Mouse (Mus musculus) limb, embryonic 14.5 days (tissue): ENCODE data around the gene Herc6. TPM values are rescaled to one million over a fixed set of nuclear protein-coding genes. Genes with fewer than 3 reads are reported as not detected.
A peak's percentile ranks its signal among the peaks of the same experiment; 100 is the strongest.

Experiments used
- ATAC-seq: fragments of 200-750 bp; cut with Nextera tagmentation; 2 replicates; pipeline ENCODE4 v1.8.0; 2017; ENCODE audit warnings: low read depth, moderate number of reproducible peaks, moderate TSS enrichment; ENCODE audit not compliant: low FRiP score
- DNase-seq: peaks from one replicate; pipeline ENCODE4 v3.0.0-alpha.2; 2015; ENCODE audit warnings: low spot score
- H3K27ac ChIP-seq: fragments of 300-500 bp; sonication (generic); replicated peaks from 2 replicates; pipeline ENCODE4 v1.5.1; 2014; ENCODE audit warnings: low read depth, mild to moderate bottlenecking, low read length, moderate library complexity, mixed read lengths
- H3K27me3 ChIP-seq: fragments of 300-500 bp; sonication (generic); 2 replicates; pipeline ENCODE4 v1.6.1; 2014; ENCODE audit warnings: low read length, mixed read lengths; ENCODE audit not compliant: control insufficient read depth, insufficient read depth
- H3K36me3 ChIP-seq: fragments of 300-500 bp; sonication (generic); 2 replicates; pipeline ENCODE4 v1.6.1; 2014; ENCODE audit warnings: mild to moderate bottlenecking, low read length, moderate library complexity, mixed read lengths; ENCODE audit not compliant: control insufficient read depth, insufficient read depth
- H3K4me1 ChIP-seq: fragments of 300-500 bp; sonication (generic); 2 replicates; pipeline ENCODE4 v1.6.1; 2014; ENCODE audit warnings: antibody characterized with exemption, low read length, mixed read lengths; ENCODE audit not compliant: control insufficient read depth, insufficient read depth
- H3K4me2 ChIP-seq: fragments of 300-500 bp; sonication (generic); replicated peaks from 2 replicates; pipeline ENCODE4 v1.6.1; 2014; ENCODE audit warnings: low read depth, mild to moderate bottlenecking, low read length, moderate library complexity; ENCODE audit not compliant: severe bottlenecking
- H3K4me3 ChIP-seq: fragments of 300-500 bp; sonication (generic); replicated peaks from 2 replicates; pipeline ENCODE4 v1.5.1; 2014; ENCODE audit warnings: low read length
- H3K9ac ChIP-seq: fragments of 300-500 bp; sonication (generic); 2 replicates; pipeline ENCODE4 v1.6.1; 2014; ENCODE audit warnings: mild to moderate bottlenecking, low read depth, low read length, moderate library complexity; ENCODE audit not compliant: severe bottlenecking
- H3K9me3 ChIP-seq: fragments of 300-500 bp; sonication (generic); 2 replicates; pipeline ENCODE4 v1.6.1; 2016; ENCODE audit warnings: low read length; ENCODE audit not compliant: control insufficient read depth
- POLR2A ChIP-seq: fragments of 200-500 bp; IDR thresholded peaks from 2 replicates; pipeline ENCODE4 v1.8.0; 2012; ENCODE audit warnings: inconsistent platforms, mild to moderate bottlenecking, moderate library complexity, borderline replicate concordance; ENCODE audit not compliant: insufficient read depth, insufficient read length; ENCODE audit errors: extremely low read depth
- WGBS: fragments of 180-500 bp; shearing (Covaris S2); extraction: QIAGEN DNeasy Blood & Tissue Kit; methylation state at CpG from one replicate; pipeline ENCODE4 v1.1.7; 2014; 5-methylcytosine and 5-hydroxymethylcytosine counted together
- polyA plus RNA-seq, 2 experiments: library from polyadenylated mRNA; depleted of rRNA in 1 of 2; stranded (reverse) in 1 of 2; unstranded in 1 of 2; fragments of >200 nt; fragmentation: Nextera tagmentation in 1 of 2; extraction: Ambion mirVana in 1 of 2; gene quantifications; 2 replicates each; pipeline versions ENCODE4 v1.2.1 to v1.2.3; 2012 to 2014

The Herc6 gene
- polyA plus RNA-seq (2012; rRNA removed) (1.7 and 3.4 TPM in 2 replicates), polyA plus RNA-seq (2014; fragmentation: Nextera tagmentation; extraction: Ambion mirVana) (1.4 and 2.2 TPM in 2 replicates)

DNA sequence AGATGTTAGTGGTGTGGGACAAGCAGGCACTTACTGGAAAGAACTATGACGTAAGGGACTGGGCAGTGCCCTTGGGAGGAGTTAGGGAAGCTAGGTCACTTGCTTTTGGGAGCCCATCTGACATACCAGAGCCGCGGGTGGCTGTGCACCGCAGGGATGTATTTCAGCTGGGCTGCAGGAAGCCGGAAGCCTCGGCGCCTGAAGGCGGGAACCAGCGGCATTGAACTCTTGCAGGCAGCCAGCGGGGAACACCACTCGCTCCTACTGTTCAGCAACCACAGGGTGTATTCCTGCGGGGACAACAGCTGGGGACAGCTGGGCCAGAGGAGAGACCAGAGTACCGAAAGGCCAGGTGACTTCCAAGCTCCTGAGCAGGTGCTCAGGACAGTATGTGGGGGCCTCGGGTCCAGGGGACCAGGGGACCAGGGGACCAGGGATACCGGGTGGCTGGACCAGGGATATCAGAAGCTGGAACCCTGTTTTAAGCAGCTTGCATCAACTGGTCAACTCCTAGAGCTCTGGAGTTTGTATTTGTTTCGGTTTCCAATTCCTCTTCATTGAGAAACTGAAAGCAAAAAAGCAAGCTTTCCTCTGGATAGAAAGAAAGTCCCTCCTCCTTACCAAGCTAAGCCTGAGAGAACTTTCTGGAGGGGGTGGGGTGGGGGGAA lies at the start of gene Herc6:
Gene Herc6 (plus strand): TSS at position 120 of the 668 bp plus-strand sequence.
- Histone ChIP-seq H3K4me3 (peak within 1 kb of the TSS; percentile 52), H3K4me1 (0 out of 2 replicates have a peak, but pooled peaks cover 2% of the 10 kb centered on the region), H3K27ac (peak within 1 kb of the TSS; percentile 65; the same call in 1 of the 2 replicates), H3K4me2 (peak within 1 kb of the TSS; percentile 80), H3K36me3 (no peaks in the 10 kb centered on the region), H3K9me3 (no peaks in the 10 kb centered on the region), H3K27me3 (no peaks in the 10 kb centered on the region), H3K9ac (peak within 1 kb of the TSS; percentile 69)
- no peak for TF ChIP-seq POLR2A
- 1% methylated on average over 16 of the region's 16 CpGs for WGBS
- ATAC-seq (no peak; the same call in 1 of the 2 replicates), DNase-seq (peak; percentile 61)

DNA sequence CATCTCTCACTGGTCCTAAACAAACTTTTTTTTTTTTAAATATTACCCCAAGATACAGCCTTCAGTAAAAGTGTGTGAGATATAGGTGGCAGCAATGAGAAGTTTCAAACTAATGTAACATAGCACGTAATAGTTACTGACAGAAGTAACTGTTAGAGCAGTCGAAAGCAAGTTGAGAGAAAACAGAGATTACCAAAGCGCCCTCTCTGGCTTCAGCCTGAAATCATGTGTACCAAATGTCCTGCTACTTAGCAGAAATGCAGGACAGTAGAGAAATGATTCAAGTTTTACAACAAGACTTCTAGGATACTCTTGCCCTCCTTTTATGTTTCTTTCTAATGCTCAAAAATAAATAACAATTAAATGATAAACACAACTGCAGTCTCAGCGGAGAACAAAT lies 49.8 kb upstream of the Herc6 start:
- Histone ChIP-seq H3K4me3 (no peak overlapping the region), H3K27me3 (no peaks in the 10 kb centered on the region), H3K27ac (no peak overlapping the region), H3K9me3 (no peaks in the 10 kb centered on the region), H3K9ac (no peak overlapping the region), H3K36me3 (no peaks in the 10 kb centered on the region), H3K4me2 (no peak overlapping the region), H3K4me1 (0 out of 2 replicates have a peak, but pooled peaks cover 10% of the 10 kb centered on the region)
- 72% methylated on average over 4 of the region's 4 CpGs for WGBS
- no peak for DNase-seq
- no peak for ATAC-seq
- TF ChIP-seq POLR2A, result no peak

DNA sequence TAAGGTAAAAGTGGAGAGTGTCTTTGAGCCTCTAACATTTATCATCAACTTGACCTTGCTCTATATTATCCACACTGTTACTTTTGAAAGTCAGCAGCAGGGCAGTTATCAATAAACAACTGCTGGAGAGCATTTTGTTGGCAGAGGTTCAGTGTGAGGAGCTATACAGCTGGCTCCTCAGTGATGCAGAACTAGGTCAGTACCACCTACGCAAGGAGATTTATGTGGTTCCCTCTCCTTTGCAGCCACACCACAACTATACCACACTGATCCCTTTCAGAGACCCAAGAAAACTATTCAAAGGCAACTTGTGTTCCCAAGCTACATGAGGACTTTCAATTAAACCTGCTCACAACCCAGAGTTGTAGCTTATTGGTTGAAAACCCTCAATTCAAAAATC lies 49.4 kb upstream of the Herc6 start:
- H3K4me3 ChIP-seq, result no peak overlapping the region
- no peak overlapping the region for H3K9ac ChIP-seq
- no peak overlapping the region for H3K27ac ChIP-seq
- H3K36me3 ChIP-seq, result no peaks in the 10 kb centered on the region
- H3K9me3 ChIP-seq, result no peaks in the 10 kb centered on the region
- 0 out of 2 replicates have a peak, but pooled peaks cover 10% of the 10 kb centered on the region for H3K4me1 ChIP-seq
- 85% methylated on average over 1 of the region's 1 CpGs for WGBS
- H3K27me3 ChIP-seq, result no peaks in the 10 kb centered on the region
- DNase-seq (no peak), ATAC-seq (no peak)
- no peak overlapping the region for H3K4me2 ChIP-seq
- TF ChIP-seq POLR2A, result no peak

DNA sequence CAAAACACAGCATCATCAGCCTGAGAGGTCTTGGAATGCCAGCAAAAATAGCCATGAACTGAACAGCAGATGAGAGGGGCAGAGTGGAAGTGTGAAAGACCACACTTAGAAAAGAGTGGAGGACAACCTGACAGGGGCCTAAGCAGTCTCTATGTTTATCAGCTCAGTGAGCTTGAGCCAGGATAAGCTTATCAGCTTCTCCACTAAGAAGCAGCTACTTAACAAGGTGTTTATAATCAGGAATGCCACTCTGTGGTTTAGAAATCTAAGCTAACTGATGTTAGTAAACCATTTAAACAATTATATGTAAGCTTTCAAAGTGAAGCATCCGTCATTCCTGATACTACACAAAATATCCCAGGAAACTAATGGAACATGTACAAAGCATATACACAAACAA lies 48.8 kb upstream of the Herc6 start:
- DNase-seq (no peak), ATAC-seq (no peak)
- Histone ChIP-seq H3K4me2 (no peak overlapping the region), H3K4me3 (no peak overlapping the region), H3K9me3 (no peaks in the 10 kb centered on the region), H3K9ac (no peak overlapping the region), H3K27ac (no peak overlapping the region), H3K4me1 (0 out of 2 replicates have a peak, but pooled peaks cover 10% of the 10 kb centered on the region), H3K36me3 (no peaks in the 10 kb centered on the region), H3K27me3 (no peaks in the 10 kb centered on the region)
- TF ChIP-seq POLR2A, result no peak
- WGBS, result 80% methylated on average over 1 of the region's 1 CpGs

DNA sequence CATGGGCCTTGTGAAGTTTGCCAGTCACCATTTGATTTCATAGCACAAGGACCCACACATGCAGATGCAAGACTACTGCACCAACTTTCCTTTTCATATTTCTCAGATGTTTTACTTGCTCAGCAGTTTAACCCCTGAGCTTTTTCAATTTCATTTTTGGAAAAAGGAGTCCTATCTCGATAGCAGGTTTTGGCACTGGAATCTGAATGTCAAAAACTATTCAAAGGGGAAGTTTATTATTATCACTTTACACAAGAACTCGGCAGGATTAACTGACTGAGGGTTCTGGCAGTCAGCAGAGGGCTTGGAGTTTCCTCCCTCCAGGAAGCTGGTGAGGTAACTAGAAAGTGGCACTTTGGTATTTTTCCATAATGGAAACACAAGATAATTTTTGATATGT lies 47.4 kb upstream of the Herc6 start:
- Histone ChIP-seq H3K27ac (no peak overlapping the region), H3K27me3 (no peaks in the 10 kb centered on the region), H3K9ac (no peak overlapping the region), H3K4me1 (0 out of 2 replicates have a peak, but pooled peaks cover 10% of the 10 kb centered on the region), H3K9me3 (no peaks in the 10 kb centered on the region), H3K4me3 (peak overlapping the region; percentile 60), H3K4me2 (peak overlapping the region; percentile 63), H3K36me3 (no peaks in the 10 kb centered on the region)
- TF ChIP-seq POLR2A, result no peak
- ATAC-seq (no peak), DNase-seq (no peak)
- 49% methylated on average over 2 of the region's 2 CpGs for WGBS
